Mouse (Mus musculus) ovary, adult 2 months (tissue): ENCODE measurements around the gene Slc50a1. TPM values are rescaled to one million over a fixed set of nuclear protein-coding genes. Genes with fewer than 3 reads are reported as not detected.

Source experiments
- polyA plus RNA-seq: library from polyadenylated mRNA; depleted of rRNA; stranded (reverse); fragments of >200 nt; gene quantifications from 2 replicates; pipeline ENCODE4 v1.2.3, GENCODE M21; 2012; rRNA removed

The Slc50a1 gene
- 203 and 215 TPM in 2 replicates for polyA plus RNA-seq

GRCm38 (mm10) chr3:89270051-89270755 is at the start of gene Slc50a1:
TSS of gene Slc50a1 (minus strand) at chr3:89270570.

GRCm38 (mm10) chr3:89280606-89281511 is 10.5 kb upstream of the Slc50a1 start, which contains the start of gene Efna1:
TSS of gene Efna1 (minus strand) at chr3:89281142.

GRCm38 (mm10) chr3:89259076-89259475 is 11.3 kb downstream of the Slc50a1 start, which contains the start of gene Dpm3:
TSS of gene Dpm3 (plus strand) at chr3:89259358.

GRCm38 (mm10) chr3:89246261-89247100 is 23.9 kb downstream of the Slc50a1 start, which contains the start of gene Trim46:
TSS of gene Trim46 (minus strand) at chr3:89246309.

GRCm38 (mm10) chr3:89245688-89246171 is 24.6 kb downstream of the Slc50a1 start, which contains the start of gene Krtcap2:
TSS of gene Krtcap2 (plus strand) at chr3:89245966.

GRCm38 (mm10) chr3:89228836-89229235 is 41.5 kb downstream of the Slc50a1 start, which contains the start of gene Muc1:
TSS of gene Muc1 (plus strand) at chr3:89229057.

GRCm38 (mm10) chr3:89226900-89227299 is 43.5 kb downstream of the Slc50a1 start, which contains the start of gene Mtx1:
TSS of gene Mtx1 (minus strand) at chr3:89227088.

Other genes with a start within 250 kb of the Slc50a1 start
- 36.2 and 37.3 TPM in 2 replicates for gene Rusc1, start 177.3 kb downstream of the Slc50a1 start, polyA plus RNA-seq
- not detected in 2 replicates for gene Gm43738, start 169.5 kb downstream of the Slc50a1 start, polyA plus RNA-seq
- gene Fdps, start 168.6 kb downstream of the Slc50a1 start, polyA plus RNA-seq = 139 and 176 TPM in 2 replicates
- gene Pklr, start 134.4 kb downstream of the Slc50a1 start, polyA plus RNA-seq = 2.0 and 8.7 TPM in 2 replicates
- gene Hcn3, start 110.4 kb downstream of the Slc50a1 start, polyA plus RNA-seq = 9.1 and 13.9 TPM in 2 replicates
- gene Clk2, start 105.8 kb downstream of the Slc50a1 start, polyA plus RNA-seq = 89.7 and 99.3 TPM in 2 replicates
- gene Scamp3, start 93.1 kb downstream of the Slc50a1 start, polyA plus RNA-seq = 154 and 183 TPM in 2 replicates
- 63.7 and 65.9 TPM in 2 replicates for gene Fam189b, start 87.4 kb downstream of the Slc50a1 start, polyA plus RNA-seq
- gene Gba, start 67.6 kb downstream of the Slc50a1 start, polyA plus RNA-seq = 61.5 and 89.3 TPM in 2 replicates
- 59.8 and 60.5 TPM in 2 replicates for gene Thbs3, start 55.4 kb downstream of the Slc50a1 start, polyA plus RNA-seq
- 229 and 256 TPM in 2 replicates for gene Mtx1, start 43.5 kb downstream of the Slc50a1 start, polyA plus RNA-seq
- gene Muc1, start 41.5 kb downstream of the Slc50a1 start, polyA plus RNA-seq = 16.1 and 33.4 TPM in 2 replicates
- gene Krtcap2, start 24.6 kb downstream of the Slc50a1 start, polyA plus RNA-seq = 267 and 351 TPM in 2 replicates
- 16.5 and 20.5 TPM in 2 replicates for gene Trim46, start 24.3 kb downstream of the Slc50a1 start, polyA plus RNA-seq
- 503 and 662 TPM in 2 replicates for gene Dpm3, start 11.2 kb downstream of the Slc50a1 start, polyA plus RNA-seq
- gene Efna1, start 10.6 kb upstream of the Slc50a1 start, polyA plus RNA-seq = 43.0 and 48.2 TPM in 2 replicates
- gene Efna3, start 52.4 kb upstream of the Slc50a1 start, polyA plus RNA-seq = 1.9 and 5.0 TPM in 2 replicates
- 36.4 and 44.7 TPM in 2 replicates for gene Efna4, start 67.5 kb upstream of the Slc50a1 start, polyA plus RNA-seq
- 179 and 187 TPM in 2 replicates for gene Adam15, start 79.4 kb upstream of the Slc50a1 start, polyA plus RNA-seq
- gene Dcst2, start 91.4 kb upstream of the Slc50a1 start, polyA plus RNA-seq = 0.23 and 0.62 TPM in 2 replicates
- gene Dcst1, start 94.7 kb upstream of the Slc50a1 start, polyA plus RNA-seq = 0.30 and 0.32 TPM in 2 replicates
- 68.2 and 77.9 TPM in 2 replicates for gene Zbtb7b, start 124.2 kb upstream of the Slc50a1 start, polyA plus RNA-seq
- 2.0 TPM in 1 of 2 replicates, not detected in the other for gene Lenep, start 132.2 kb upstream of the Slc50a1 start, polyA plus RNA-seq
- gene Flad1, start 141.3 kb upstream of the Slc50a1 start, polyA plus RNA-seq = 34.7 and 49.3 TPM in 2 replicates
- gene Cks1b, start 147.8 kb upstream of the Slc50a1 start, polyA plus RNA-seq = 40.3 and 61.0 TPM in 2 replicates
- gene Shc1, start 147.9 kb upstream of the Slc50a1 start, polyA plus RNA-seq = 116 and 134 TPM in 2 replicates
- gene Pygo2, start 159.6 kb upstream of the Slc50a1 start, polyA plus RNA-seq = 179 and 285 TPM in 2 replicates
- 80.0 and 83.8 TPM in 2 replicates for gene Pbxip1, start 166.1 kb upstream of the Slc50a1 start, polyA plus RNA-seq
- 17.7 and 21.3 TPM in 2 replicates for gene Pmvk, start 184.0 kb upstream of the Slc50a1 start, polyA plus RNA-seq
- gene Kcnn3, start 249.6 kb upstream of the Slc50a1 start, polyA plus RNA-seq = 8.1 and 8.4 TPM in 2 replicates